8 mouse cellular contexts compared by ENCODE assay signal in the genomic region with DNA sequence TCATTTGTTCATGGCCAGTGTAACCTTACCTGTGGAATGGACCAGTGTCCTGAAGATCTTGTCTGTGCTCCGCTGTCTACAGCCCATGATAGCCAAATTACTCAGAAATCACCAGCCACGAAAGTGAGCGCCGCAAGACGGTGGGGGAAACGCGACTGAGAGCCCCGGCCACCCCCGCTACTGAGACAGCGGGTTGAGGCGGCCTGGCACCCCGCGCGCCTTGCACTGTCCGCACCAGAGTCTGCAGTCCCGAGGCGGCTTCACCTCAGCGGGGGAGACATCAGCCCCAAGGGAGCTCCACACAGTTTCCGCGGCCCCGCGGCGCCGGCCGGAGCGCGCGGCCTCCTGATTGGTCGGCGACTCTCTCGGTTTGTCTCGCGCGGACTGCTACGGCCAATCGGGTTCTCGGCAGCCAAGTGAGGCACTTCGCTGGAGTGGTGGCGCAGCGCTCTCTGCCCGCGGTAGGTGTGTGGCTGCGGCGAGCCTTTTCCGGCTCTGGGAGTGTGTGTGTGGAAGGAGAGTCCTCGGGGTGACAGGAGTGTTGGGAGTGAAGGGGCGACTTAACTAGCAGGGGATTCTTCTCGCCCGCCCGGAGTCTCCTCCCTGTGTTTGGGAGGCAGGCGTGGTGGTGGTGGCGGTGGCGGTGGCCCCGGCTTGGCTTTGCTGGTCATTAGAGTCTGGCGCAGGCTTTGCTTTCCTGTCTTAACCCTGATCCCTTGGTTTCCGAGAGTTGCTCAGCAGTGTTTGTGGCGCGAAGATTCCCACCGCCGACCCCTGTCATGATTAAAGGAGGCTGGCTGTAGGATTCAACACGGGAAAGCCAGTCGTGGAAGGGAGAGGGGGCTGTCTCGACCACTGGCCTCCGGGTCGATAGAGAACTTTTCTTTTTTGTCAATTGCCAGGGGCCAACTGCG. TPM values are rescaled to one million over a fixed set of nuclear protein-coding genes. Genes with fewer than 3 reads are reported as not detected.
DNase-seq lines count a peak whose midpoint lies in the region; ATAC-seq lines count a peak whose summit lies in the region.

A gene (minus strand): TSS at position 327 of the 914 bp plus-strand sequence.
A gene (plus strand): TSS at position 415 of the 914 bp plus-strand sequence.

- under 1% methylated on average over 66 of the region's 66 CpGs for WGBS in hindbrain, embryonic 16.5 days
- WGBS in macrophage (ENCODE audit: missing documents): 1% methylated on average over 59 of the region's 66 CpGs

- H3K27me3 ChIP-seq in hindbrain, embryonic 16.5 days (replicated peaks; ENCODE audit: control insufficient read depth, insufficient read depth, low read length): no peaks in the 10 kb centered on the region

- peak within 1 kb of the TSS; percentile 87 for H3K9ac ChIP-seq in hindbrain, embryonic 16.5 days (ENCODE audit: low read depth, low read length)

- peak within 1 kb of the TSS; percentile 84 for H3K27ac ChIP-seq in hindbrain, embryonic 16.5 days (ENCODE audit: low read depth, low read length)
- H3K27ac ChIP-seq in macrophage: peak within 1 kb of the TSS; percentile 75

- DNase-seq in T-cell, adult 2 months (ENCODE audit: low spot score): peak; percentile 97
- peak; percentile 91 for DNase-seq in cerebellum, postnatal 36 days
- peak; percentile 92 to 96 for DNase-seq in frontal cortex, postnatal 36 days (ENCODE audit: low spot score in 2 of 2)
- DNase-seq in left cerebral cortex, adult 18-20 months (ENCODE audit: low spot score in 2 of 2): peak; percentile 93 to 96
- peak; percentile 96 for DNase-seq in right cerebral cortex, adult 18-20 months
- DNase-seq in urinary bladder, postnatal 10 days (ENCODE audit: low spot score): peak; percentile 75

- ATAC-seq in hindbrain, embryonic 16.5 days: peak; percentile 100

- H3K79me2 ChIP-seq in macrophage (ENCODE audit: inconsistent target): peaks cover 87% of the 10 kb centered on the region

- H3K4me3 ChIP-seq in hindbrain, embryonic 16.5 days (ENCODE audit: low read length): peak within 1 kb of the TSS; percentile 97
- peak within 1 kb of the TSS; percentile 96 for H3K4me3 ChIP-seq in macrophage (ENCODE audit: inconsistent target)

- H3K4me2 ChIP-seq in hindbrain, embryonic 16.5 days (ENCODE audit: low read length): peak within 1 kb of the TSS; percentile 87

- H3K36me3 ChIP-seq in hindbrain, embryonic 16.5 days (ENCODE audit: control insufficient read depth, insufficient read depth, low read length): no peaks in the 10 kb centered on the region
- H3K36me3 ChIP-seq in macrophage (ENCODE audit: inconsistent target): 0 out of 2 replicates have a peak, but pooled peaks cover 4% of the 10 kb centered on the region

- H3K9me3 ChIP-seq in hindbrain, embryonic 16.5 days (ENCODE audit: control insufficient read depth, low read length): no peaks in the 10 kb centered on the region

- H3K4me1 ChIP-seq in hindbrain, embryonic 16.5 days (ENCODE audit: control insufficient read depth, insufficient read depth, low read depth, low read length): peaks cover 6% of the 10 kb centered on the region

RNA-seq across cellular contexts. Expression of the first gene that starts in this region (rescaled TPM):
- polyA plus RNA-seq in hindbrain, embryonic 16.5 days (2015; fragmentation: Nextera tagmentation; extraction: Ambion mirVana): 4.4 and 6.0 TPM in 2 replicates
- total RNA-seq in left cerebral cortex, adult 18-20 months (2021): 1 to 10 TPM; 4.9 to 7.1 TPM
- total RNA-seq in macrophage (2018; cell fraction: chromatin; rRNA removed): 100 to 1,000 TPM in 14 of 26 experiments, 10 to 100 TPM in 12; 15.7 to 414 (median 146) TPM
- total RNA-seq in macrophage (2018; cell fraction: cytosol; rRNA removed): 10 to 100 TPM in 17 of 26 experiments, 1 to 10 TPM in 9; 5.3 to 49.3 (median 25.5) TPM
- total RNA-seq in macrophage (2018; cell fraction: nucleus; rRNA removed): 100 to 1,000 TPM in 13 of 26 experiments, 10 to 100 TPM in 13; 17.9 to 297 (median 96.8) TPM
- polyA plus RNA-seq in macrophage (2018): 8.8 to 17.9 TPM (median 10.0 TPM) in 3 replicates

RNA-seq across cellular contexts. Expression of the second gene that starts in this region (rescaled TPM):
- 29.8 and 31.9 TPM in 2 replicates for polyA plus RNA-seq in hindbrain, embryonic 16.5 days (2015; fragmentation: Nextera tagmentation; extraction: Ambion mirVana)
- total RNA-seq in left cerebral cortex, adult 18-20 months (2021): 10 to 100 TPM; 27.1 to 27.7 TPM
- 10 to 100 TPM in 22 of 26 experiments, 1 to 10 TPM in 4; 5.9 to 75.8 (median 22.3) TPM for total RNA-seq in macrophage (2018; cell fraction: chromatin; rRNA removed)
- 10 to 100 TPM; 24.2 to 39.9 (median 32.3) TPM for total RNA-seq in macrophage (2018; cell fraction: cytosol; rRNA removed)
- total RNA-seq in macrophage (2018; cell fraction: nucleus; rRNA removed): 10 to 100 TPM in 23 of 26 experiments, 1 to 10 TPM in 3; 7.5 to 64.1 (median 21.9) TPM
- 25.1 to 26.2 TPM (median 26.0 TPM) in 3 replicates for polyA plus RNA-seq in macrophage (2018)

Comparison
In these comparisons a context has a peak if more than half of its experiments do, and no peak if none do; other contexts are left out.
1. Peak in every context shown above with its lines: DNase-seq, ATAC-seq, H3K4me3 ChIP-seq and H3K27ac ChIP-seq.